8 mouse cellular contexts compared by ENCODE assay signal in the genomic region with DNA sequence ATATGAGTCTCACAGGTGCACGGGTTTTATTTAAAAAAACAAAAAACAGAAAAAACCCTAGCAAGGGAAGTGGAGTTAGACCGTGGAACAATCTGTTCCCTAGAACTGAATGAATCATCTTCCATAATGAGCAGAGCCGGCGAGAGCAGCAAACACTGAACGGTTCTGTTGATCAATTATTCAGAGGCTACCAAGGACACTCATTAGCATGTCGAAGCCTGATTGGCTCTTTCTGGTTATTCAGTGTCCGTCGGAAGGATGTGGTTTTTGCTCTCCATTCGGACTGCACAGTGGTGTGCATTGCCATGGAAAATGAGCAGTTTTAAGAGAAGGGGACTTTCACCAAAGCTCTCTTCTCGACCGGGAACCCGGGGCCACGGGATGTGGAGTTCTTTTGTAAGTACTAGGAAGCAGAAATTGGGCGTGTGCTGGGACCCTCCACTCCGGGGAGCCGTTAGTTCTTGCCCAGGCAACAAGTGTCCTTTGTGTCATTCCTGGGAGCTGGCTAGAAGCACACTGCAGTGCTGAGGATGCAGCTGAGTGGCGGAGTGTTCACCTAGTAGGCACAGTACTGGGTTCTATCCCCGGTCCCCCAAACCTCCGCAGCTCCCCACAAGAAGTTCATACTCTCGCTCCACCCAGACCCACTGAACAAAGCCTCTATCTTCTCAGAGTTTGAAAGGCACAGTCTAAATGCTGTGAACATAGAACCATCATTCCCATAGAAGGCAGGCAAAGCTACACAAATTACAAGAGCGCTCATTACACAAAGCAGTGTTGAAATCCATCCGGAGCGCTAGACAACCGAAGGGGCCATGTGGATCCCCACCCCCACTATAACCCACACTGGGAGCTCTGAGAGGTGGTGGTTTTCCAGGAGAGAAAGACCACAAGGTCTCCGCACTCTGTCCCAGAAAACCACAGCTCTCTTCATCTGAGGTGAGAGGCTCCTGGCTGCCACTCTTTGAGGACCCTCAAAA.
DNase-seq lines count a peak whose midpoint lies in the region; ATAC-seq and TF ChIP-seq lines count a peak whose summit lies in the region.

No protein-coding gene starts in this region.

- no peak for TF ChIP-seq CTCF in kidney, adult 2 months (conservative IDR thresholded peaks at IDR 0.05; ENCODE audit: insufficient read depth, insufficient read length, low read depth, low read length)
- no peak for TF ChIP-seq CTCF in small intestine, adult 2 months (IDR thresholded peaks at IDR 0.05; ENCODE audit: extremely low read depth, insufficient read length, insufficient replicate concordance, low read depth, low read length)

- no peak overlapping the region for H3K4me3 ChIP-seq in kidney, adult 2 months (ENCODE audit: insufficient read depth, low read depth, low read length)
- H3K4me3 ChIP-seq in small intestine, adult 2 months (ENCODE audit: low read depth, low read length) = 0 out of 2 replicates have a peak overlapping the region, but pooled peaks have one; percentile 1

- TF ChIP-seq POLR2A in kidney, adult 2 months (IDR thresholded peaks at IDR 0.05; ENCODE audit: low read depth, low read length) = no peak
- no peak for TF ChIP-seq POLR2A in small intestine, adult 2 months (IDR thresholded peaks at IDR 0.05; ENCODE audit: low read depth, low read length)

- peak; percentile 55 for ATAC-seq in megakaryocyte-erythroid progenitor cell, adult 5-6 weeks (replicated peaks; ENCODE audit: low FRiP score, low TSS enrichment, poor library complexity, severe bottlenecking)

- H3K4me1 ChIP-seq in kidney, adult 2 months (ENCODE audit: control insufficient read depth, insufficient read depth, low read length) = no peaks in the 10 kb centered on the region
- peaks cover 15% of the 10 kb centered on the region; the same call in 1 of the 2 replicates for H3K4me1 ChIP-seq in small intestine, adult 2 months (ENCODE audit: control insufficient read depth, insufficient read depth, insufficient read length, low read length)

- WGBS in kidney, adult 2 months = 51% methylated on average over 25 of the region's 25 CpGs
- 41% methylated on average over 25 of the region's 25 CpGs for WGBS in small intestine, adult 2 months

- no peak overlapping the region for H3K27ac ChIP-seq in kidney, adult 2 months (ENCODE audit: insufficient read depth, low read depth, low read length)
- H3K27ac ChIP-seq in small intestine, adult 2 months (ENCODE audit: insufficient read depth, low read depth, low read length) = no peak overlapping the region

- DNase-seq in kidney, adult 2 months = peak; percentile 60
- no peak for DNase-seq in kidney, adult 18-20 months
- peak; percentile 12 to 19 for DNase-seq in cerebellum, postnatal 14 days
- DNase-seq in frontal cortex, postnatal 36 days (ENCODE audit: low spot score in 2 of 2) = peak; percentile 71 to 76
- peak; percentile 62 for DNase-seq in left cerebral cortex, adult 11 months (ENCODE audit: low spot score)
- DNase-seq in urinary bladder, postnatal 4 days (ENCODE audit: low spot score in 2 of 2) = no peak

- H3K36me3 ChIP-seq in kidney, adult 2 months (ENCODE audit: control insufficient read depth, insufficient read depth, low read length) = no peaks in the 10 kb centered on the region
- no peaks in the 10 kb centered on the region for H3K36me3 ChIP-seq in small intestine, adult 2 months (ENCODE audit: control insufficient read depth, insufficient read depth, low read length)

- no peaks in the 10 kb centered on the region for H3K27me3 ChIP-seq in kidney, adult 2 months (replicated peaks; ENCODE audit: control insufficient read depth, insufficient read depth, low read length)
- H3K27me3 ChIP-seq in small intestine, adult 2 months (ENCODE audit: control insufficient read depth, insufficient read depth, low read length) = no peaks in the 10 kb centered on the region

Comparison
In these comparisons a context has a peak if more than half of its experiments do, and no peak if none do; other contexts are left out.
1. DNase-seq: peak in kidney, adult 2 months (single experiment), cerebellum, postnatal 14 days (2 of 2), frontal cortex, postnatal 36 days (2 of 2) and left cerebral cortex, adult 11 months (single experiment); none in kidney, adult 18-20 months (single experiment) and urinary bladder, postnatal 4 days (0 of 2).